Mouse (Mus musculus): ENCODE data around the gene Usp50.

Usp50 gene

GRCm38 (mm10) chr2:126783370-126783769 is at the start of gene Usp50:
Gene Usp50 (minus strand): TSS chr2:126783470.
- no peak for DNase-seq (ENCODE audit: low read depth in 2 of 2, low spot score in 2 of 2)

DNA sequence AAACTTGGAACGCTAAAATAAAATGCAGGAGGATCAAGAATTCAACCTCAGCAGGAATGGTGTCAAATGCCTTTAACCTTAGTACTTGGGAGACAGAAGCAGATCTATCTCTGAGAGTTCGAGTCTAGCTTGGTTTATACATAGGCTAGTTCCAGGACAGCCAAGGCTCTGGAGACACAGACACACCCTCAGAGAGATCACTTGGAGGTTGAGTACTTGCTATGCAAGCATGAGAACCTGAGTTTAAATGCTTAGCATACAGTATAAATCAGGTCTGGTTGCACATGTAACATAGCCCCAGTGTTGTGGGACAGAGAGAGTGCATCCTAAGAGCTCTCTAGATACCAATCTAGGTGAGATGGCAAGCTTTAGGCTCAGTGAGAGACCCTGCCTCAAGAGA is 34.1 kb upstream of the Usp50 start:
- no peak for DNase-seq (ENCODE audit: low read depth in 2 of 2, low spot score in 2 of 2)

DNA sequence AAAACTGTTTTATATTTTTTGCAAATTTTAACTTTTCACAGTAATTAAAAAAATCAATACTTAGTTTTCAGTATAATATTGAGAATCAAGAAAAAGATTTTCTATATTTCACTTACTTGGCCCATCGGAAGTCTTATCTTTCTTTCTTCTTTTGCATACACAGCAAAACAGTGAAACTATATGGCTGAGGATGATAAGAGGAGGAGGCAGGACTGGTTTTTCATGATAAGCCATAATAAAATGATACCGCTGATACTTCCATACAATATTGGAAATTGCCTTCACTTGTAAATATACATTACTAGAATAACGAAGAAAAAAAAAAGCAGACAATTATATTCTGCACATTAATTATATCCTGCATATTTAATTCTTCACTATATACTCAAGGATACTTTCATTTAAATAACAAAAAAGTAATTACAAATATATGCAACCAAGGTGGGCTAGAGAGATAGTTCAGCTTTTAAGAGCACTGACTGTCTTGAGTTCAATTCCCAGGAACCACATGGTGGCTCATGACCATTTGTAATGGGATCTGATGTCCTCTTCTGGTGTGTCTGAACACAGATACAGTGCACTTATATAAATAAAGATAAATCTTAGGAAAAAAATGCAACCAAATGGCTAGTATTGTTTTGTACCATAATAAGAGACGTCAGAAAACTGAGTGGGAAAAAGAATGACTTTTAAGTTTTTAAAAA is 33.5 kb upstream of the Usp50 start:
- DNase-seq (ENCODE audit: low read depth in 2 of 2, low spot score in 2 of 2) = no peak

GRCm38 (mm10) chr2:126815822-126816221 is 32.6 kb upstream of the Usp50 start:
- no peak for DNase-seq (ENCODE audit: low read depth in 2 of 2, low spot score in 2 of 2)

DNA sequence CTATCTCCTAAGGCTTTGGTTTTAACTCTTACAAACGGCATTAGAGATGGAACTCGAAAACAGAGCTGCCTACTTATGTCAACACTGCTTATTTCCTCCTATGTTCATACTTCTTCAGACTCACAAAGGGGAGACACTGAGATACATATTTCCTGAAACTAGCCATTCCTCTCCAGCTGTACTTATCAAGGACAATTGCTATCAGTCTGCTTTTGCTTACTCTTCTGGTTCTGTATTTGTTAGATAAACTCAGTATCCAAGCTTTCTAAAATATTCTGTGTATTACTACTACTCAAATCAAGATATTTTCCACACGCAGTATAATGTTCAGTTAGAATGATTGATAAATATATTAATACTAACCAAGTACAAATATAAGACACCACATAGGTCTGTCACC is 18.7 kb upstream of the Usp50 start:
- DNase-seq (ENCODE audit: low read depth in 2 of 2, low spot score in 2 of 2) = no peak

DNA sequence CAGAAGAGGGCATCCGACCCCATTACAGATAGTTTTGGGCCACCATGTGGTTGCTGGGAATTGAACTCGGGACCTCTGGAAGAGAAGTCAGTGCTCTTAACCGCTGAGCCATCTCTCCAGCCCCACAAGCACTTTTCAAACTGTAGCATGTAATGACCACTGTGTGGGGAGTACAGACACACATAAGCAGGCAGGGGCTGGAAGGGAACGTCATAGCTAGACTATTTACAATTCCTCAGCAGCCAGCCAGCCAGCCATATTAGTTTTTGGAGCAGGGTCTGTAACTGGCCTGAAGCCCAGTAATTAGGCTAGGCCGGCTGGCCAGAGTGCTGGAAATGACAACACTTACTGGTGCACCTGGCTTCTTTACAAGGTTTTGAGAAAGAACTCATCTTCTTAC is 15.2 kb upstream of the Usp50 start:
- DNase-seq (ENCODE audit: low read depth in 2 of 2, low spot score in 2 of 2) = no peak

DNA sequence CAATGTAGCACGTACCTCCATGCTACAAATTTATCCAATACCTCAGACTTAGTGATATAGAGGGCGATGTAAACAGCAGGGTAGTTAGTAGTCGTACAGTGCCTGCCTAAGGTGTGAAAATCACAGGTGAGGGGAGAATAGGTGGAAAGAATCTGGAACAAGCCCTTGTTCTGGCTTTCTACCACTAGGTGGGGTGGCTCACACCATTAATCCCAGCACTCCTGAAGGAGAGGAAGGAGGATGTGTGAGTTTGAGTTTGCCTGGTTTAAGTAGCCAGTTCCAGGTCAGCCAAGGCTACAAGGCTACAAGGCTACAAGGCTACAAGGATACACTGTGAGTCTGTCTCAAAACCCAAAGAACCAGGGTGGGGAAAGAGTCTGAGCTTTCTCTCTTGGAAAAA is 12.4 kb upstream of the Usp50 start:
- DNase-seq (ENCODE audit: low read depth in 2 of 2, low spot score in 2 of 2) = no peak

GRCm38 (mm10) chr2:126792611-126793010 is 9.3 kb upstream of the Usp50 start:
- no peak for DNase-seq (ENCODE audit: low read depth in 2 of 2, low spot score in 2 of 2)

DNA sequence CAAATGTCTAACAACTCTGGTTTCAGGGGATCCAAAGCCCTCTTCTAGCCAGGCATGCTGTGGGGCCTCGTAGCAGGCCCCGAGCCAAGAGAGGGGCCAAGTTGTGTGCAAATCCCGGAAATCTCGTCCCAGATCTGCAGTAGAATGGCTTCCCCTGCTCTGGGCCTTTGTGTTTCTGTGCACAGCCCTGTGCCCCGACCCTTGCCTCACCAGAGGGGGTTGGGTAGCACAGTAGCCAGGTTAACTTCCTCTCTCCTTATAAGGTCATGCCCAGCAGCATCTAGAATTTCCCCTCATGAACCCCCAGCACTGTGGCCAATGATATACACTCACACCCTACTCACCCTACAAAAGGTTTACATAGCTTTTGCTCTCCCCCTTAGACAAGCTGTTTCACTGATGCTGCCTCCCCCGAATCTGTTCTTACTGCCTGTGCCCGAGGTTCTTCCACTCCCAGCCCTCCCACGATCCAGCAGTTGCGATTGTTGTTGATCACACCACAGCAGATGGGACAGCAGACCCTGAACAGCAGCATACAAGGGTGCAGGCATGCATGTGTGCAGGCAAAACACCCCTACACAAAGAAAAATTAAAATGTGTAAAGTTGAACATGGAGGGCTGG is 4.6 kb upstream of the Usp50 start:
- no peak for DNase-seq (ENCODE audit: low read depth in 2 of 2, low spot score in 2 of 2)

DNA sequence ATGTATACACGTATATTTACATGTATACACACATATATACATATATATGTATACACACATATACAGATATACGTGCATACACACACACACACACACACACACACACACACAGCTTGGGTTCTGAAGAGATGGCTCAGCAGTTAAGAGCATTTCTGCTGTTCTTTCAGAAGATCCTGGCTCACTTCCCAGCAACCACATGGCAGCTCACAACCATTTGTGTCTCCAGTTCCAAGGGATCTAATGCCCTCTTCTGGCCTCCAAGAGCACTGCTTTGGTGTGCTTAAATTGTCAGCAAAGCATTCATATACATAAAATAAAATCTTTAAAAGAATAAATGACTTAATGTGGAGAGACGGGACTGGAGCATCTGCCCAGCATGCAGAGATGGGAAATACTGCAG is 837 bp downstream of the Usp50 start:
- DNase-seq (ENCODE audit: low read depth in 2 of 2, low spot score in 2 of 2) = no peak

- no peak for DNase-seq (ENCODE audit: low read depth in 2 of 2, low spot score in 2 of 2)
Observed at GRCm38 (mm10) chr2:126781478-126781877, 1.8 kb downstream of the Usp50 start.

DNA sequence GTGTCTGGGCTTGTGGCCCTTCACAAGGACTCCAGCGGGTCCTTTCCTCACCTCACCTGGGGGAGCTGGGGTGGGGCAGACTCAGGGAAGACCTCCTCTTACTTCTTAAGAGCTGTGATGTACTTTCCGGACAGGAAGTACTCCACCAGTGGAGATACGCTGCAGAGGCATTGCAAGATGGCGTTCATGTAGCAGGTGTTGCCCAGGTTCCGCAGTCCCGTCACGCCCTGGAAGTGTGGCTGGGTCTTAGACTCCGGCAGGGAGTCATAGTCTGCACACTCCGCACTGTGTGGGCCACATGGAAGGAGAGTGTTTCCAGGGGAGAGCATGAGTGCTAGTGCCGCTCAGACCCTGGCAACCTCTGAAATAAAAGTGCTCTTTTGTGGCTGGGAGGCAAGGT is 3.0 kb downstream of the Usp50 start:
- DNase-seq (ENCODE audit: low read depth in 2 of 2, low spot score in 2 of 2) = no peak

DNA sequence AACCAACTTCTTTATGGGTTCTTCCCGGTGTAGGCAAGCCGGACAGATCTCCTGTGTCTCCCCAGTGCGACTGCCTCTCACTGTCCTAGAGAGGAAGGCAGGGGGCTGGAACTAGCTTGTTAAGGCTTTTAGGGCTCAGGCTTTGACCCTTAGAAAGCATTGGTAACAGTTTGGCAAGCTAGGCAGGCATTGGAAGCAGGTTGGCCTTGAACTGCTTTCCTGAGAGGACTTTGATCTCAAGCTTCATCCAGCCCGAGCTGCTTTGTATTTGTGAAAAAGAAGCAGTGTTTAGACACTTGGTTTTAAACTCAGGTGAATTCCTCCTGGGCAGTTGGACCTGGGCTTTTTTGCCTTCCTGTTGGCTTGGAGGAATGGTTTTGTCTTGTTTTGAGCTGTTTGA is 4.5 kb downstream of the Usp50 start:
- no peak for DNase-seq (ENCODE audit: low read depth in 2 of 2, low spot score in 2 of 2)

DNA sequence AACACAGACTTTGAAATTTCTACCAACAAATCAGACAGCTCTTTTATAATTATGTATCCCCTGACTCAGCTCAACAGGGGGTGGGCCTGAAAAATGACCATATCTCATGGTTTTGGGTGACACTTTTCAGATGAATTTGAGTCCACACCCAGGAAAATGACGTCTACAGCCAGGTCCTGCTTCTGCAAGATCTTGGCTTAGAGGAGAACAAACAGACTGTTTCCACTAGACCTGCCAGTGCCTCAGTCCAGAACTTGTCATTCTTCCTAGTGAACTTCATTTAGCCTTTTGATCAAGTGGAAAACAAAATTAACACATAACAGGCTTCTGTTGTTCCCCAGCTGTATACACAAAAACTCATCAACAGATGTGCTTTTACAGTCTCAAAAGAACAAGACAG is 6.9 kb downstream of the Usp50 start:
- DNase-seq (ENCODE audit: low read depth in 2 of 2, low spot score in 2 of 2) = no peak

DNA sequence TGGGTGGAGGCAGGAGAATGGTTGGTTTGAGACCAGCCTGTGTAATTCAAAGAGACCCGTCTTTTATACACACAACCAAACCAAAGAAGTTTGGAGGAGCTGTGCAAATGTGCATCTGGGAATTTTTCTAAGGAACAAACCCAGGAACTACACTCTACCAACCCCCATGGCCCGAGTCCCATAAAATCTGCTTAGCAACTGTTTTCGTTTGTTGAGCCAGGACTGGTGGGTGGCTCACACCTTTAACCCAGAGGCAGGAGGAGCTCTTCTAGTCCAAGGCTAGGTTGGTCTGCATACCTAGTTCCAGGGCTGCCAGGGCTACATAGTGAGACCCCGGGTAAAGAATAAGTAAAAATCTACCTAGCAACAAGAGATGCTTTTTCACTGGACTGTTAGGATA is 7.3 kb downstream of the Usp50 start:
- no peak for DNase-seq (ENCODE audit: low read depth in 2 of 2, low spot score in 2 of 2)

DNA sequence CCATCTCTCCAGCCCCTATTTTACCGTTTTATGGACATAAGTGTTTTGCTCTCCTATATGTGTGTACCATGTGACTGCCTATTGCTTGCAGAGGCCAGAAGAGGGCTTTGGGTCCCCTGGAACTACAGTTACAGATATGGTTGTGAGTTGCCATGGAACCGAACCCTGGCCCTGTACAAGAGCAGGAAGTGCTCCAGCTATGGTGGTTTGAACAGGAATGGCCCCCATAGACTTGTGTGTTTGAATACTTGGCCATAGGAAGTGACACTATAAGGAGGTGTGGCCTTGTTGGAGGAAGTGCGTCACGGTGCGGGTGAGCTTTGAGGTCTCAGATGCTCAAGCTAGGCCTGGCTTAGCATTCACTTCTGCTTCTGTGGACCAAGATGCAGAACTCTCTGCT is 11.1 kb downstream of the Usp50 start:
- DNase-seq (ENCODE audit: low read depth in 2 of 2, low spot score in 2 of 2) = no peak

- no peak for DNase-seq (ENCODE audit: low read depth in 2 of 2, low spot score in 2 of 2)
Observed at GRCm38 (mm10) chr2:126769431-126770181, 13.7 kb downstream of the Usp50 start.

- DNase-seq (ENCODE audit: low read depth in 2 of 2, low spot score in 2 of 2) = no peak
Observed at GRCm38 (mm10) chr2:126768194-126768593, 15.1 kb downstream of the Usp50 start.

DNA sequence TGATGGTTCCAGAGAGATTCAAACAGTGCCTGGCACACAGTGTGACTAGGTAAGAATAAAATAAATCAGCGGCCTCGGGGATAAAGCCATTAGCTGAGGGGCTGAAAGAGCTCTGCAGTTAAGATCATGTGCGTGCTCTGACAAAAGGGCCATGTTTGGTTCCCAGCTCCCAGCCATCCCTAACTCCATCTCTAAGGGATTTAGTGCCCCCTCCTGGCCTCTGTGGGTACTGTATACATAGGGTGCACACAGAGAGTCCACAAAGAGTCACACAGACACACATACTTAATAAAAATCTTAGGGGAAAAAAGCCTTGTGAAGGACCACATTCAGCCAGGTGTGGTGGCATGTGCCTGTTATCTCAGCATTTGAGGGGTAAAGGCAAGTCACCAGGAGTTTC is 15.7 kb downstream of the Usp50 start:
- DNase-seq (ENCODE audit: low read depth in 2 of 2, low spot score in 2 of 2) = no peak

DNA sequence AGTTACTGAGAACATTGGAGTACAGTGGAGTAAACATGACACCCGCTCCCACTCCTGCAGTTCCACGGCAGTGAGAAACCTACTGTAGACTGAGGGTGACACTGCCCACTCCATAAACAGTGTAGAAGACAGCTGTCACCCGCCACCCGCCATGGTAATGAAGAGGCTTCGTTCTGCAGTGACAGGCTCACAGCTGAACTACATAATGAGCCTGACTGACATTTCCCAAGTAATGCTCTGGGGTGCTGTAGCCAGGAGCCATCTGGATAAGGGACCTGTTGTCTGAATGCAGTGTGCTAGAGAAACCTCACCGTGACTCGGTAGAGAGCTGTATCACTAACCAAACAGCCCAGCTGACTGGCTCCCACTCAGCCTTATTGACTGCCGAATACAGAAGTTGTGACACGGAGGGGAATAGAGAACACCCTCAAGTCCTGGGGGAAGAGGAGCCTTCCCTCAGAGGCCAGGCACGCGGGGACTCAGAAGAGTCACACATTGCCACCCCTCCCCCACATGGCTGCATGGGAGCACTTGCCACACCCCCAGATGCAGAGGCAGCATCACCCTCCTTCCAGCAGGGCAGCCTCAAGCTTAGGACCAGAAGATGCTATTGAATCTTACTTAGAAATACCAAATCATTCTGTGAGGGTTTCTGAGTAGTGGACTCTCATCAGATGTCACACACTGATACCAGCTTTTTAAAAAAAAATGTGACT is 17.2 kb downstream of the Usp50 start:
- no peak for DNase-seq (ENCODE audit: low read depth in 2 of 2, low spot score in 2 of 2)

DNA sequence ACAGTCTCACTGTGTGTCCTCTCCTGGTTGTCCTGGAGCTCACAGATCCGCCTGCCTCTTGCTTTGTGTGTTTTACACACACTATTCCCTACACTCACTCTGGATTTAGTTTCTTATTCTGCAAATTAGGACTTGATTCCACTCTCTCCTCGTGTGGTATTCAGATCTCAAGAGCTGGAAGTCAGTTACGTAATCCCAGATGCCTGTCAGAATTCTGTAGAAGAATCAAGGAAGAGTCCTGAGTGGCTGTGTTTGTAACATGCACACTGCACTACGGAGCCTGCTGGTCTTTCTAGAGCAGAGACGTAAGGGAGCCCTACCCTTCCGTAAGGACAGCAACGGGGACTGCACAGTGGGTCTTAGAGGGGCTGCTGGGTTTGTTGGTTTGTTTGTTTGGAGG is 23.9 kb downstream of the Usp50 start:
- DNase-seq (ENCODE audit: low read depth in 2 of 2, low spot score in 2 of 2) = no peak

- DNase-seq (ENCODE audit: low read depth in 2 of 2, low spot score in 2 of 2) = no peak
Observed at GRCm38 (mm10) chr2:126755664-126756063, 27.6 kb downstream of the Usp50 start.

Data from CD8-positive naive resting alpha-beta T cell, adult 2 months (primary cell).